Mouse (Mus musculus): Measurements from ENCODE around the gene Acss1.

Gene Acss1

GRCm38 (mm10) chr2:150570761-150571160 lies 97.5 kb downstream of the Acss1 start:
- DNase-seq (ENCODE audit: low read depth, low spot score) = no peak

DNA sequence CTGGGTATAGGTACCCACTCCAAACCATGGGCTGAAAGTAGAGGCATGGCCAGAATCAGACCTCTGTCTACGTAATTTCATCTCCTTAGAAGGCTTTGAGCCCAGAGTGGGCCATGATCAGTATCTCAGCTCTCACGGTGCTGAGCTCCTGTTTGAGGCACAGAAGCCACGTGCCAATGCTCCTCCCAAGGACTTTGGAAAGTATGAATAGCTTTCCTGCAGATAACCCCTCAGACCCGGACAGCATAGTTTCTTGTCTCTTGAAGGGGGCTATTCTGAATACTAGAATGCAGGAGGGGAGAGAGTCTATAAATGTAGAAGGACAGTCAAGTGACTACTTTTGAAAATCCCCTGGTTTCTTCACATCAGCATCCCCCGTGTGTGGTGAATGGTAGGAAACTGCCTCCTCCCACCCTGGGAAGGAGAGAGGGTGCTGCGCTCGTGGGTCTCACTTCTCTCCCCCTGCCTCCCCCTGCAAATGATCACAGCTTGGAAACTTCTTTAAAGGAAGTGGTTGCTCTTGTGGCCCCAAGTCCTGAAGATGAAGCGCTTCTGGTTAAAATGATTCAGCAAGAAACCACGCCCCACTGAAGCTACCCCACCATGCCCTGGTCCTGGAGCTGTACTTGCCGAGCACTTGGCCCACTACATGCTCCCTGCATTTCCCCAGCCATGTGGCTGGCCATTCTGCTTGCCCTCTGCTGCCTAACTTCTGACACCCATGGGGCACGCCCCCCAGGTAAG lies 98.3 kb downstream of the Acss1 start, which contains the start of gene Cst7:
TSS of gene Cst7 (plus strand) at position 569 of the 744 bp plus-strand sequence.
- no peak for DNase-seq (ENCODE audit: low read depth, low spot score)
